Mouse (Mus musculus): ENCODE data around the gene Dkkl1. TPM values are rescaled to one million over a fixed set of nuclear protein-coding genes. Genes with fewer than 3 reads are reported as not detected.

The Dkkl1 gene
- total and polyA plus RNA-seq, 3 experiments, result 9.2 to 32.0 TPM; not detected in 1

DNA sequence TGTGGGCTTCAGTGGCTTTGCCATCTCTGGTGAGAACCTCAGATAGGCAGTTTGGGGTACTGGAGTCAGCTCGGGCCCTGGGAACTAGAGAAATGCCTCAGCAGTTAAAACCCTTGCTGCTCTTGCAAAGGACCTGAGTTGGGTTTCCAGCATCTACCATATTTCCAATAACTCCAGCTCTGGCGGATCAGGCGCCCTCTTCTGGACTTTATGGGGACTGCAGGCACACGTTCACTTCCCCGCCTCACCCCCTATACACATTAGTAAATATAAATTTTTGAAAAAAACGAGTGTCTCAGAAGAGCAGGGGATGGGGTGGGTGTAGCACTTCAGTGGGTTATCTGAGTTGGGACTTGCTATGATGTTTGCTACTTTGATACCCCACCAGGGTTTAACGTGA, 39.0 kb downstream of the Dkkl1 start:
- Histone ChIP-seq H3K27me3 (ENCODE audit: control insufficient read depth in 1 of 2, insufficient read depth in 2 of 2, low read length in 2 of 2) (no peaks in the 10 kb centered on the region), H3K9me3 (replicated peaks; ENCODE audit: insufficient read depth, low read length) (no peaks in the 10 kb centered on the region), H3K4me1 (ENCODE audit: control insufficient read depth in 1 of 2, insufficient read depth in 2 of 2, low read length in 2 of 2) (no peaks in the 10 kb centered on the region), H3K9ac (ENCODE audit: control insufficient read depth, low read depth, low read length, poor library complexity, severe bottlenecking) (no peak overlapping the region), H3K36me3 (ENCODE audit: control insufficient read depth in 1 of 2, insufficient read depth in 2 of 2, low read length in 2 of 2) (no peaks in the 10 kb centered on the region), H3K4me3 (ENCODE audit: control insufficient read depth in 1 of 2, insufficient read depth in 1 of 2, low read depth in 2 of 2, low read length in 2 of 2) (no peak overlapping the region), H3K79me2 (ENCODE audit: control insufficient read depth, insufficient read depth, low read length, poor library complexity) (no peaks in the 10 kb centered on the region), H3K27ac (ENCODE audit: control insufficient read depth, low read depth, low read length) (no peak overlapping the region)
- peak; percentile 68 for DNase-seq (ENCODE audit: low read depth, low spot score)
- TF ChIP-seq JUND (IDR thresholded peaks at IDR 0.05; ENCODE audit: low read depth, low read length) (no peak), ZC3H11A (IDR thresholded peaks at IDR 0.05; ENCODE audit: low read depth, low read length) (peak; percentile 23; the same call in 1 of the 2 replicates), ZNF384 (IDR thresholded peaks at IDR 0.05; ENCODE audit: low read depth, low read length) (0 out of 2 replicates have a peak, but pooled peaks have one; percentile 7), SMC3 (IDR thresholded peaks at IDR 0.05; ENCODE audit: low read depth, low read length) (peak; percentile 70), CTCF (IDR thresholded peaks at IDR 0.05 in 2 of 3, conservative IDR thresholded peaks at IDR 0.05 in 1 of 3; ENCODE audit: control insufficient read depth in 1 of 3, insufficient read depth in 1 of 3, low read depth in 2 of 3, low read length in 3 of 3, poor library complexity in 1 of 3, severe bottlenecking in 1 of 3) (peak; percentile 69 to 78 (median 70)), SIN3A (IDR thresholded peaks at IDR 0.05; ENCODE audit: low read length) (0 out of 2 replicates have a peak, but pooled peaks have one; percentile 26), RAD21 (IDR thresholded peaks at IDR 0.05; ENCODE audit: low read depth, low read length) (peak; percentile 29), NELFE (IDR thresholded peaks at IDR 0.05; ENCODE audit: low read depth, low read length) (no peak)

DNA sequence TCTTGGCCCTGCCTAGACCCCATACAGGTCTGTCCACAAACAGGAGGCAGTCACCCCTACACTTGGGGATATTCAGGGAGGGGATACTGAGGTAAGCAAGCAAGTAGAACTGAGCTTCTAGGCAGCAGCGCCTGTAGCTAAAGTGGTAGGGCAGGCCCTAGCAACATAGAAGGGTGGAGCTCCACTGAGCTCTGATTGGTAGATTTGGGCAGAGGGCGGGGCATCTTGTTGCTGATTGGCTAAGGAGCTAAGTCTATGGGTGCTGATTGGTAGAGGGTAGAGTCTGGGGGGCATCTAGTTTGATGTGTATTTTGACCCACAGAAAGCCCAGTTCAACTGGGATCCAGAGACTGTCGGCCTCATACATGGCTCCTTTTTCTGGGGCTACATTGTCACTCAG, 42.5 kb downstream of the Dkkl1 start:
- H3K27me3 ChIP-seq (ENCODE audit: control insufficient read depth in 1 of 2, insufficient read depth in 2 of 2, low read length in 2 of 2), result peaks cover 4% of the 10 kb centered on the region in 2 experiments
- H3K9ac ChIP-seq (ENCODE audit: control insufficient read depth, low read depth, low read length, poor library complexity, severe bottlenecking), result no peak overlapping the region
- no peak for DNase-seq (ENCODE audit: low read depth, low spot score)
- H3K79me2 ChIP-seq (ENCODE audit: control insufficient read depth, insufficient read depth, low read length, poor library complexity), result no peaks in the 10 kb centered on the region
- H3K4me1 ChIP-seq (ENCODE audit: control insufficient read depth in 1 of 2, insufficient read depth in 2 of 2, low read length in 2 of 2), result no peaks in the 10 kb centered on the region
- H3K36me3 ChIP-seq (ENCODE audit: control insufficient read depth in 1 of 2, insufficient read depth in 2 of 2, low read length in 2 of 2), result no peaks in the 10 kb centered on the region
- TF ChIP-seq TCF12 (IDR thresholded peaks at IDR 0.05; ENCODE audit: low read depth, low read length), result no peak
- no peak for TF ChIP-seq HCFC1 (IDR thresholded peaks at IDR 0.05; ENCODE audit: low read depth, low read length)
- no peak for TF ChIP-seq POLR2A (IDR thresholded peaks at IDR 0.05; ENCODE audit: control insufficient read depth in 1 of 2, insufficient read depth in 1 of 2, low read depth in 1 of 2, low read length in 2 of 2, poor library complexity in 1 of 2)
- TF ChIP-seq TBP (IDR thresholded peaks at IDR 0.05; ENCODE audit: low read depth, low read length), result no peak
- no peak for TF ChIP-seq GATA1 (IDR thresholded peaks at IDR 0.05; ENCODE audit: low read depth, low read length)
- no peak for TF ChIP-seq CHD1 (IDR thresholded peaks at IDR 0.05; ENCODE audit: low read depth, low read length)
- TF ChIP-seq USF1 (IDR thresholded peaks at IDR 0.05; ENCODE audit: low read depth, low read length), result no peak
- no peak for TF ChIP-seq MAX (IDR thresholded peaks at IDR 0.05; ENCODE audit: low read length)
- no peak overlapping the region for H3K27ac ChIP-seq (ENCODE audit: control insufficient read depth, low read depth, low read length)
- no peaks in the 10 kb centered on the region for H3K9me3 ChIP-seq (replicated peaks; ENCODE audit: insufficient read depth, low read length)
- H3K4me3 ChIP-seq (ENCODE audit: control insufficient read depth in 1 of 2, insufficient read depth in 1 of 2, low read depth in 2 of 2, low read length in 2 of 2), result no peak overlapping the region

DNA sequence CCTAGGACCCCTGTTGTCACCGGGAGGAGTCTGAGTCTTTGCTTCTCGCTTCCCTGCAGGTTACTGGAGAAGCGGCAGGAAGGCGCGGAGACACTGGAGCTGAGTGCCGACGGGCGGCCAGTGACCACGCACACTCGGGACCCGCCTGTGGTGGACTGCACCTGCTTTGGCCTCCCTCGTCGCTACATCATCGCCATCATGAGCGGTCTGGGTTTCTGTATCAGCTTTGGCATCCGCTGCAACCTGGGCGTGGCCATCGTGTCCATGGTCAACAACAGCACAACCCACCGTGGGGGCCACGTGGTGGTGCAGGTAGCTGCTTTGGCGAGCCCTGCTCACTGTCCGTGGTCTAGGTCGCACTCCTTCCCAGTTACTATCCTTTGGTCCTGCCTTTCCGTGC, 43.3 kb downstream of the Dkkl1 start:
- Histone ChIP-seq H3K4me1 (ENCODE audit: control insufficient read depth in 1 of 2, insufficient read depth in 2 of 2, low read length in 2 of 2) (no peaks in the 10 kb centered on the region), H3K27me3 (ENCODE audit: control insufficient read depth in 1 of 2, insufficient read depth in 2 of 2, low read length in 2 of 2) (peaks cover 4 to 9% of the 10 kb centered on the region in 2 experiments), H3K4me3 (ENCODE audit: control insufficient read depth in 1 of 2, insufficient read depth in 1 of 2, low read depth in 2 of 2, low read length in 2 of 2) (no peak overlapping the region), H3K9ac (ENCODE audit: control insufficient read depth, low read depth, low read length, poor library complexity, severe bottlenecking) (no peak overlapping the region), H3K9me3 (replicated peaks; ENCODE audit: insufficient read depth, low read length) (no peaks in the 10 kb centered on the region), H3K36me3 (ENCODE audit: control insufficient read depth in 1 of 2, insufficient read depth in 2 of 2, low read length in 2 of 2) (no peaks in the 10 kb centered on the region), H3K79me2 (ENCODE audit: control insufficient read depth, insufficient read depth, low read length, poor library complexity) (no peaks in the 10 kb centered on the region), H3K27ac (ENCODE audit: control insufficient read depth, low read depth, low read length) (no peak overlapping the region)
- no peak for DNase-seq (ENCODE audit: low read depth, low spot score)
- TF ChIP-seq USF2 (IDR thresholded peaks at IDR 0.05; ENCODE audit: borderline replicate concordance in 1 of 2, insufficient read depth in 1 of 2, low read depth in 1 of 2, low read length in 2 of 2) (no peak), TAL1 (IDR thresholded peaks at IDR 0.05; ENCODE audit: low read length) (no peak), CTCF (IDR thresholded peaks at IDR 0.05 in 2 of 3, conservative IDR thresholded peaks at IDR 0.05 in 1 of 3; ENCODE audit: control insufficient read depth in 1 of 3, insufficient read depth in 1 of 3, low read depth in 2 of 3, low read length in 3 of 3, poor library complexity in 1 of 3, severe bottlenecking in 1 of 3) (no peak), ZMIZ1 (IDR thresholded peaks at IDR 0.05; ENCODE audit: low read depth, low read length) (no peak), USF1 (IDR thresholded peaks at IDR 0.05; ENCODE audit: low read depth, low read length) (no peak), ZNF384 (IDR thresholded peaks at IDR 0.05; ENCODE audit: low read depth, low read length) (no peak), MYB (IDR thresholded peaks at IDR 0.05; ENCODE audit: low read depth, low read length) (no peak), GATA1 (IDR thresholded peaks at IDR 0.05; ENCODE audit: low read depth, low read length) (no peak), MEF2A (IDR thresholded peaks at IDR 0.05; ENCODE audit: extremely low read depth, insufficient replicate concordance, low read depth, low read length, poor library complexity, severe bottlenecking) (no peak), RAD21 (IDR thresholded peaks at IDR 0.05; ENCODE audit: low read depth, low read length) (no peak), MYC (IDR thresholded peaks at IDR 0.05; ENCODE audit: low read depth, low read length) (no peak), GABPA (IDR thresholded peaks at IDR 0.05; ENCODE audit: low read depth, low read length) (no peak), POLR2AphosphoS2 (IDR thresholded peaks at IDR 0.05; ENCODE audit: low read length) (no peak)
